Mouse (Mus musculus) layer of hippocampus, postnatal 14 days (tissue): ENCODE results near the gene Bfsp1. TPM values are rescaled to one million over a fixed set of nuclear protein-coding genes. Genes with fewer than 3 reads are reported as not detected.
A peak's percentile ranks its signal among the peaks of the same experiment; 100 is the strongest.

Experiments used
- DNase-seq, 2 experiments: peaks; one replicate each; pipeline ENCODE4 v3.0.0; 2021 to 2022; ENCODE audit warnings: low spot score in 2 of 2, mixed read lengths in 1 of 2
- long read RNA-seq, 2 experiments: library from polyadenylated mRNA; stranded (forward); transcript quantifications; one replicate each; pipeline ENCODE4 v2.0.0; 2021
- total RNA-seq, 2 experiments: library from RNA; stranded (reverse); gene quantifications; 2 replicates each; pipeline ENCODE4 v1.2.3; 2021

Bfsp1 gene
- 1 to 10 TPM; 1.1 to 1.3 TPM for total RNA-seq
- long read RNA-seq, experiment 1, partial matches to known transcripts, result 0 of 1 reads
- long read RNA-seq, experiment 1, other reads (novel, unspliced or antisense), result 0 of 1 reads
- long read RNA-seq, experiment 2, partial matches to known transcripts, result 0 of 2 reads
- long read RNA-seq, experiment 2, other reads (novel, unspliced or antisense), result 1 of 2 reads

GRCm38 (mm10) chr2:143862484-143863231, at the start of gene Bfsp1:
Gene Bfsp1 (minus strand): TSS chr2:143863173.
- peak; percentile 20 to 43 for DNase-seq

- DNase-seq, result no peak
Observed at GRCm38 (mm10) chr2:143912199-143912598, 49.2 kb upstream of the Bfsp1 start.

- no peak for DNase-seq
Observed at GRCm38 (mm10) chr2:143909230-143909629, 46.3 kb upstream of the Bfsp1 start.

- no peak for DNase-seq
Observed at GRCm38 (mm10) chr2:143904896-143905295, 41.9 kb upstream of the Bfsp1 start.

- DNase-seq, result no peak
Observed at GRCm38 (mm10) chr2:143903376-143904045, 40.5 kb upstream of the Bfsp1 start.

GRCm38 (mm10) chr2:143900821-143901351, 37.9 kb upstream of the Bfsp1 start:
- no peak for DNase-seq

GRCm38 (mm10) chr2:143899470-143900220, 36.7 kb upstream of the Bfsp1 start:
- DNase-seq, result no peak

GRCm38 (mm10) chr2:143891302-143892048, 28.5 kb upstream of the Bfsp1 start:
- no peak for DNase-seq

GRCm38 (mm10) chr2:143889860-143890433, 27.0 kb upstream of the Bfsp1 start:
- DNase-seq, result no peak

GRCm38 (mm10) chr2:143889131-143889859, 26.3 kb upstream of the Bfsp1 start:
- DNase-seq, result no peak

GRCm38 (mm10) chr2:143882606-143883288, 19.8 kb upstream of the Bfsp1 start:
- DNase-seq, result no peak

GRCm38 (mm10) chr2:143882002-143882401, 19.0 kb upstream of the Bfsp1 start:
- peak in 1 of 2 experiments; percentile 39 for DNase-seq

- DNase-seq, result no peak
Observed at GRCm38 (mm10) chr2:143879311-143879710, 16.3 kb upstream of the Bfsp1 start.

- DNase-seq, result no peak
Observed at GRCm38 (mm10) chr2:143876929-143877632, 14.1 kb upstream of the Bfsp1 start.

- no peak for DNase-seq
Observed at GRCm38 (mm10) chr2:143876026-143876425, 13.1 kb upstream of the Bfsp1 start.

GRCm38 (mm10) chr2:143870936-143871688, 8.1 kb upstream of the Bfsp1 start:
- DNase-seq, result no peak

- peak; percentile 70 to 84 for DNase-seq
Observed at GRCm38 (mm10) chr2:143867326-143867725, 4.4 kb upstream of the Bfsp1 start.
